In genomic region chr6:143941291-143941785, GRCm38 (mm10) we compare ENCODE assay signal across 14 mouse cellular contexts.
A peak's percentile ranks its signal among the peaks of the same experiment; 100 is the strongest.
DNase-seq lines count a peak whose midpoint lies in the region; ATAC-seq lines count a peak whose summit lies in the region.
"Had no signal": no experiment of that assay in that cellular context is flagged by ENCODE, and none has a peak within 500 bp of the region (broad histone marks: within the 10 kb centered on the region; RNA-seq: fewer than 3 reads in every experiment).

No protein-coding gene starts in this region.

- H3K4me1 ChIP-seq in hindbrain, embryonic 11.5 days (replicated peaks; ENCODE audit: control insufficient read depth, insufficient read depth, low read length): no peaks in the 10 kb centered on the region
- no peaks in the 10 kb centered on the region; the same call in 1 of the 2 replicates for H3K4me1 ChIP-seq in hindbrain, embryonic 14.5 days (replicated peaks; ENCODE audit: control insufficient read depth, insufficient read depth, low read length)
- peaks cover 6% of the 10 kb centered on the region; the same call in 1 of the 2 replicates for H3K4me1 ChIP-seq in forebrain, embryonic 14.5 days (ENCODE audit: control insufficient read depth, insufficient read depth, low read length)
- no peaks in the 10 kb centered on the region for H3K4me1 ChIP-seq in midbrain, embryonic 14.5 days (ENCODE audit: control insufficient read depth, insufficient read depth, low read length)
- H3K4me1 ChIP-seq: heart, embryonic 13.5 days had no signal

- no peaks in the 10 kb centered on the region for H3K27me3 ChIP-seq in hindbrain, embryonic 11.5 days (ENCODE audit: control insufficient read depth, insufficient read depth, low read length)
- no peaks in the 10 kb centered on the region for H3K27me3 ChIP-seq in hindbrain, embryonic 14.5 days (ENCODE audit: control insufficient read depth, insufficient read depth, low read length)
- H3K27me3 ChIP-seq in forebrain, embryonic 14.5 days (replicated peaks; ENCODE audit: control insufficient read depth, insufficient read depth, low read length): no peaks in the 10 kb centered on the region
- no peaks in the 10 kb centered on the region for H3K27me3 ChIP-seq in midbrain, embryonic 14.5 days (ENCODE audit: control insufficient read depth, insufficient read depth, low read length)
- H3K27me3 ChIP-seq: heart, embryonic 13.5 days; Patski had no signal

- ATAC-seq in hindbrain, embryonic 11.5 days (ENCODE audit: low FRiP score): peak; percentile 70
- no peak; the same call in 1 of the 2 replicates for ATAC-seq in hindbrain, embryonic 14.5 days (ENCODE audit: low FRiP score)
- peak; percentile 86 for ATAC-seq in forebrain, embryonic 14.5 days
- ATAC-seq in midbrain, embryonic 14.5 days (ENCODE audit: low FRiP score, low TSS enrichment): peak; percentile 37; the same call in 1 of the 2 replicates
- ATAC-seq: Patski had no signal

- no peaks in the 10 kb centered on the region for H3K9me3 ChIP-seq in hindbrain, embryonic 11.5 days (ENCODE audit: control insufficient read depth, low read length)
- H3K9me3 ChIP-seq in hindbrain, embryonic 14.5 days (ENCODE audit: control insufficient read depth, low read length): no peaks in the 10 kb centered on the region
- no peaks in the 10 kb centered on the region for H3K9me3 ChIP-seq in forebrain, embryonic 14.5 days (replicated peaks; ENCODE audit: control insufficient read depth, low read length)
- no peaks in the 10 kb centered on the region for H3K9me3 ChIP-seq in midbrain, embryonic 14.5 days (ENCODE audit: control insufficient read depth, low read length)
- H3K9me3 ChIP-seq: heart, embryonic 13.5 days had no signal

- H3K4me2 ChIP-seq in hindbrain, embryonic 11.5 days (replicated peaks; ENCODE audit: low read depth, low read length): no peak overlapping the region
- no peak overlapping the region for H3K4me2 ChIP-seq in hindbrain, embryonic 14.5 days (replicated peaks)
- no peak overlapping the region for H3K4me2 ChIP-seq in forebrain, embryonic 14.5 days (ENCODE audit: low read length)
- no peak overlapping the region for H3K4me2 ChIP-seq in midbrain, embryonic 14.5 days (ENCODE audit: low read length)
- H3K4me2 ChIP-seq: heart, embryonic 13.5 days had no signal

- no peak overlapping the region for H3K4me3 ChIP-seq in hindbrain, embryonic 11.5 days (ENCODE audit: low read depth, low read length)
- H3K4me3 ChIP-seq in hindbrain, embryonic 14.5 days (replicated peaks; ENCODE audit: low read length): no peak overlapping the region
- no peak overlapping the region for H3K4me3 ChIP-seq in forebrain, embryonic 14.5 days (ENCODE audit: low read depth, low read length)
- H3K4me3 ChIP-seq in midbrain, embryonic 14.5 days (replicated peaks; ENCODE audit: low read depth, low read length): no peak overlapping the region
- H3K4me3 ChIP-seq: heart, embryonic 13.5 days had no signal

- no peaks in the 10 kb centered on the region for H3K36me3 ChIP-seq in hindbrain, embryonic 11.5 days (ENCODE audit: control insufficient read depth, insufficient read depth, low read length)
- no peaks in the 10 kb centered on the region for H3K36me3 ChIP-seq in hindbrain, embryonic 14.5 days (replicated peaks; ENCODE audit: control insufficient read depth, insufficient read depth)
- H3K36me3 ChIP-seq in forebrain, embryonic 14.5 days (ENCODE audit: control insufficient read depth, insufficient read depth, low read length): peaks cover 4% of the 10 kb centered on the region; the same call in 1 of the 2 replicates
- no peaks in the 10 kb centered on the region for H3K36me3 ChIP-seq in midbrain, embryonic 14.5 days (ENCODE audit: control insufficient read depth, insufficient read depth, low read length)
- H3K36me3 ChIP-seq: heart, embryonic 13.5 days had no signal

- H3K9ac ChIP-seq in hindbrain, embryonic 11.5 days (ENCODE audit: low read depth, low read length): no peak overlapping the region
- no peak overlapping the region for H3K9ac ChIP-seq in hindbrain, embryonic 14.5 days
- H3K9ac ChIP-seq in forebrain, embryonic 14.5 days (ENCODE audit: low read length): no peak overlapping the region
- H3K9ac ChIP-seq in midbrain, embryonic 14.5 days (replicated peaks; ENCODE audit: low read length): no peak overlapping the region
- H3K9ac ChIP-seq: heart, embryonic 13.5 days had no signal

- peak; percentile 37 for DNase-seq in hindbrain, embryonic 11.5 days (ENCODE audit: low spot score)
- no peak for DNase-seq in hindbrain, embryonic 14.5 days (ENCODE audit: low spot score)
- DNase-seq in embryo, embryonic 10.5 days (ENCODE audit: low spot score): peak; percentile 72
- peak; percentile 87 for DNase-seq in forebrain, embryonic 14.5 days (ENCODE audit: low spot score)
- DNase-seq in midbrain, embryonic 14.5 days: peak; percentile 49
- no peak for DNase-seq in layer of hippocampus, postnatal 10 days (ENCODE audit: low spot score in 2 of 2)
- DNase-seq in MN1 (ENCODE audit: low spot score): no peak
- no peak for DNase-seq in cerebellum, postnatal 14 days
- DNase-seq: kidney, adult 11 months; lung, postnatal 4 days; spleen, adult 18-20 months; thymus, postnatal 36 days had no signal

- WGBS in hindbrain, embryonic 11.5 days: 15% methylated on average over 8 of the region's 8 CpGs
- 19% methylated on average over 8 of the region's 8 CpGs for WGBS in hindbrain, embryonic 14.5 days
- 2% methylated on average over 8 of the region's 8 CpGs for WGBS in forebrain, embryonic 14.5 days
- 4% methylated on average over 8 of the region's 8 CpGs for WGBS in midbrain, embryonic 14.5 days

- no peak overlapping the region for H3K27ac ChIP-seq in hindbrain, embryonic 11.5 days (ENCODE audit: low read depth, low read length)
- H3K27ac ChIP-seq in hindbrain, embryonic 14.5 days: no peak overlapping the region
- H3K27ac ChIP-seq in forebrain, embryonic 14.5 days (ENCODE audit: low read depth, low read length): peak overlapping the region; percentile 40; the same call in 1 of the 2 replicates
- 0 out of 2 replicates have a peak overlapping the region, but pooled peaks have one; percentile 26 for H3K27ac ChIP-seq in midbrain, embryonic 14.5 days (replicated peaks; ENCODE audit: low read depth, low read length)
- H3K27ac ChIP-seq: heart, embryonic 13.5 days had no signal

Comparison
In these comparisons a context has a peak if more than half of its experiments do, and no peak if none do; other contexts are left out.
1. DNase-seq: peak in hindbrain, embryonic 11.5 days (single experiment), embryo, embryonic 10.5 days (single experiment), forebrain, embryonic 14.5 days (single experiment) and midbrain, embryonic 14.5 days (single experiment); none in hindbrain, embryonic 14.5 days (single experiment), layer of hippocampus, postnatal 10 days (0 of 2), MN1 (single experiment) and cerebellum, postnatal 14 days (0 of 2).
2. H3K27ac ChIP-seq: peak in forebrain, embryonic 14.5 days (single experiment) and midbrain, embryonic 14.5 days (single experiment); none in hindbrain, embryonic 11.5 days (single experiment) and hindbrain, embryonic 14.5 days (single experiment).